ENCODE assay signal across 21 mouse cellular contexts in genomic region chrX:73877014-73877413, GRCm38 (mm10). TPM values are rescaled to one million over a fixed set of nuclear protein-coding genes. Genes with fewer than 3 reads are reported as not detected.
DNase-seq lines count a peak whose midpoint lies in the region; ATAC-seq and TF ChIP-seq lines count a peak whose summit lies in the region.
"Had no signal": no experiment of that assay in that cellular context is flagged by ENCODE, and none has a peak within 500 bp of the region (broad histone marks: within the 10 kb centered on the region; RNA-seq: fewer than 3 reads in every experiment).

No protein-coding gene starts in this region.

- no peaks in the 10 kb centered on the region for H3K27me3 ChIP-seq in hindbrain, embryonic 13.5 days
- H3K27me3 ChIP-seq in hindbrain, embryonic 11.5 days (ENCODE audit: control insufficient read depth, insufficient read depth, low read length), result no peaks in the 10 kb centered on the region; the same call in 1 of the 2 replicates
- no peaks in the 10 kb centered on the region for H3K27me3 ChIP-seq in forebrain, embryonic 15.5 days
- peaks cover 2% of the 10 kb centered on the region; the same call in 1 of the 2 replicates for H3K27me3 ChIP-seq in neural tube, embryonic 13.5 days

- DNase-seq in hindbrain, embryonic 11.5 days (ENCODE audit: low spot score), result no peak
- DNase-seq in large intestine, adult 2 months (ENCODE audit: low read depth, low spot score), result peak; percentile 40
- no peak for DNase-seq in thymus, postnatal 0 days (ENCODE audit: low spot score)
- no peak for DNase-seq in heart, postnatal 10 days
- DNase-seq in gastrocnemius, adult 2 months, result no peak
- DNase-seq: adrenal gland, postnatal 36 days; B cell, adult 2 months; cerebellum, adult 2 months; heart, adult 2 months; lung, embryonic 14.5 days; right cerebral cortex, postnatal 14 days had no signal

- 90% methylated on average over 1 of the region's 1 CpGs for WGBS in hindbrain, embryonic 13.5 days
- WGBS in hindbrain, embryonic 11.5 days, result 95% methylated on average over 1 of the region's 1 CpGs
- WGBS in forebrain, embryonic 15.5 days, result 87% methylated on average over 1 of the region's 1 CpGs
- 42% methylated on average over 1 of the region's 1 CpGs for WGBS in large intestine, adult 2 months
- WGBS in neural tube, embryonic 13.5 days, result 69% methylated on average over 1 of the region's 1 CpGs

- H3K27ac ChIP-seq in hindbrain, embryonic 13.5 days, result no peak overlapping the region
- no peak overlapping the region for H3K27ac ChIP-seq in hindbrain, embryonic 11.5 days (ENCODE audit: low read depth, low read length)
- no peak overlapping the region for H3K27ac ChIP-seq in forebrain, embryonic 15.5 days (replicated peaks)
- H3K27ac ChIP-seq in neural tube, embryonic 13.5 days (replicated peaks), result no peak overlapping the region
- no peak overlapping the region for H3K27ac ChIP-seq in gastrocnemius, adult 2 months
- H3K27ac ChIP-seq: heart, adult 2 months; heart, embryonic 15.5 days; layer of hippocampus, adult 2 months; limb, embryonic 10.5 days had no signal

- peaks cover 47% of the 10 kb centered on the region for H3K4me1 ChIP-seq in hindbrain, embryonic 13.5 days (replicated peaks)
- no peaks in the 10 kb centered on the region for H3K4me1 ChIP-seq in hindbrain, embryonic 11.5 days (replicated peaks; ENCODE audit: control insufficient read depth, insufficient read depth, low read length)
- peaks cover 28% of the 10 kb centered on the region for H3K4me1 ChIP-seq in forebrain, embryonic 15.5 days
- H3K4me1 ChIP-seq in neural tube, embryonic 13.5 days (replicated peaks), result peaks cover 37% of the 10 kb centered on the region

- H3K9me3 ChIP-seq in hindbrain, embryonic 13.5 days, result no peaks in the 10 kb centered on the region
- no peaks in the 10 kb centered on the region for H3K9me3 ChIP-seq in hindbrain, embryonic 11.5 days (ENCODE audit: control insufficient read depth, low read length)
- no peaks in the 10 kb centered on the region for H3K9me3 ChIP-seq in forebrain, embryonic 15.5 days
- no peaks in the 10 kb centered on the region for H3K9me3 ChIP-seq in neural tube, embryonic 13.5 days
- H3K9me3 ChIP-seq: heart, embryonic 15.5 days; limb, embryonic 10.5 days had no signal

- peak overlapping the region; percentile 46 for H3K4me2 ChIP-seq in hindbrain, embryonic 13.5 days
- no peak overlapping the region for H3K4me2 ChIP-seq in hindbrain, embryonic 11.5 days (replicated peaks; ENCODE audit: low read depth, low read length)
- H3K4me2 ChIP-seq in forebrain, embryonic 15.5 days (replicated peaks), result peak overlapping the region; percentile 28
- H3K4me2 ChIP-seq in neural tube, embryonic 13.5 days, result peak overlapping the region; percentile 40
- H3K4me2 ChIP-seq: heart, embryonic 15.5 days; liver, embryonic 11.5 days; lung, embryonic 14.5 days had no signal

- no peak overlapping the region for H3K9ac ChIP-seq in hindbrain, embryonic 13.5 days
- no peak overlapping the region for H3K9ac ChIP-seq in hindbrain, embryonic 11.5 days (ENCODE audit: low read depth, low read length)
- no peak overlapping the region for H3K9ac ChIP-seq in forebrain, embryonic 15.5 days (replicated peaks)
- peak overlapping the region; percentile 17; the same call in 1 of the 2 replicates for H3K9ac ChIP-seq in neural tube, embryonic 13.5 days
- H3K9ac ChIP-seq: heart, embryonic 15.5 days; lung, embryonic 14.5 days had no signal

- no peak overlapping the region for H3K4me3 ChIP-seq in hindbrain, embryonic 13.5 days
- no peak overlapping the region for H3K4me3 ChIP-seq in hindbrain, embryonic 11.5 days (ENCODE audit: low read depth, low read length)
- H3K4me3 ChIP-seq in forebrain, embryonic 15.5 days, result peak overlapping the region; percentile 10; the same call in 1 of the 2 replicates
- H3K4me3 ChIP-seq in neural tube, embryonic 13.5 days, result no peak overlapping the region
- no peak overlapping the region for H3K4me3 ChIP-seq in gastrocnemius, adult 2 months
- H3K4me3 ChIP-seq: heart, adult 2 months; heart, embryonic 15.5 days; layer of hippocampus, adult 2 months; limb, embryonic 10.5 days had no signal

- no peak for ATAC-seq in hindbrain, embryonic 13.5 days (ENCODE audit: low FRiP score)
- no peak for ATAC-seq in hindbrain, embryonic 11.5 days (ENCODE audit: low FRiP score)
- no peak for ATAC-seq in forebrain, embryonic 15.5 days (replicated peaks)
- no peak for ATAC-seq in neural tube, embryonic 13.5 days (ENCODE audit: low read depth)
- ATAC-seq: inflammation-experienced regulatory T-cells, adult 6 months had no signal

- H3K36me3 ChIP-seq in hindbrain, embryonic 13.5 days, result no peaks in the 10 kb centered on the region
- H3K36me3 ChIP-seq in hindbrain, embryonic 11.5 days (ENCODE audit: control insufficient read depth, insufficient read depth, low read length), result no peaks in the 10 kb centered on the region
- no peaks in the 10 kb centered on the region for H3K36me3 ChIP-seq in forebrain, embryonic 15.5 days
- H3K36me3 ChIP-seq in neural tube, embryonic 13.5 days, result no peaks in the 10 kb centered on the region
- H3K36me3 ChIP-seq: heart, embryonic 15.5 days; limb, embryonic 10.5 days had no signal

- intact Hi-C loops in heart, postnatal 10 days (cut with DNase I), result no loop called here
- intact Hi-C loops in gastrocnemius, adult 2 months (cut with DNase I), result no loop called here

- TF ChIP-seq CTCF in gastrocnemius, adult 2 months (IDR thresholded peaks at IDR 0.05), result no peak

RNA-seq across cellular contexts. Expression of gene Avpr2, which starts 14.9 kb away (rescaled TPM):
- 0.09 and 0.17 TPM in 2 replicates for polyA plus RNA-seq in hindbrain, embryonic 13.5 days (2015; fragmentation: Nextera tagmentation; extraction: Ambion mirVana)
- 0.06 and 0.11 TPM in 2 replicates for polyA plus RNA-seq in hindbrain, embryonic 11.5 days (2014; fragmentation: Nextera tagmentation; extraction: Ambion mirVana)
- 0.23 TPM in 1 of 2 replicates, not detected in the other for polyA plus RNA-seq in forebrain, embryonic 15.5 days (2015; fragmentation: Nextera tagmentation; extraction: Ambion mirVana)
- polyA plus RNA-seq in large intestine, adult 2 months (2012; rRNA removed), result 0.12 and 0.30 TPM in 2 replicates
- 0.14 and 0.15 TPM in 2 replicates for polyA plus RNA-seq in neural tube, embryonic 13.5 days (2015; fragmentation: Nextera tagmentation; extraction: Ambion mirVana)
- polyA plus RNA-seq in thymus, postnatal 0 days (2015; fragmentation: Nextera tagmentation; extraction: Ambion mirVana), result 1.2 and 2.1 TPM in 2 replicates
- total RNA-seq in heart, postnatal 10 days (2021), result not detected
- not detected for total RNA-seq in gastrocnemius, adult 2 months (2021)
- total RNA-seq: adrenal gland, postnatal 36 days; gastrocnemius, adult 8-10 months; heart, adult 2 months; layer of hippocampus, adult 2 months had no signal
- polyA plus RNA-seq: embryonic facial prominence, embryonic 14.5 days; heart, adult 2 months; lung, embryonic 14.5 days had no signal

RNA-seq across cellular contexts. Expression of gene L1cam, which starts 18.9 kb away (rescaled TPM):
- polyA plus RNA-seq in hindbrain, embryonic 13.5 days (2015; fragmentation: Nextera tagmentation; extraction: Ambion mirVana), result 77.3 and 84.1 TPM in 2 replicates
- polyA plus RNA-seq in hindbrain, embryonic 11.5 days (2014; fragmentation: Nextera tagmentation; extraction: Ambion mirVana), result 26.3 and 35.9 TPM in 2 replicates
- polyA plus RNA-seq in forebrain, embryonic 15.5 days (2015; fragmentation: Nextera tagmentation; extraction: Ambion mirVana), result 66.5 and 78.2 TPM in 2 replicates
- 22.3 and 41.7 TPM in 2 replicates for polyA plus RNA-seq in large intestine, adult 2 months (2012; rRNA removed)
- polyA plus RNA-seq in neural tube, embryonic 13.5 days (2015; fragmentation: Nextera tagmentation; extraction: Ambion mirVana), result 97.6 and 98.7 TPM in 2 replicates
- 0.29 and 0.31 TPM in 2 replicates for polyA plus RNA-seq in thymus, postnatal 0 days (2015; fragmentation: Nextera tagmentation; extraction: Ambion mirVana)
- total RNA-seq in heart, postnatal 10 days (2021), result 1 to 10 TPM; 1.5 to 1.6 TPM
- total RNA-seq in gastrocnemius, adult 2 months (2021), result 1 to 10 TPM; 2.3 to 3.2 TPM

RNA-seq across cellular contexts. Expression of gene Arhgap4, which starts 44.7 kb away (rescaled TPM):
- polyA plus RNA-seq in hindbrain, embryonic 13.5 days (2015; fragmentation: Nextera tagmentation; extraction: Ambion mirVana), result 3.4 and 3.8 TPM in 2 replicates
- polyA plus RNA-seq in hindbrain, embryonic 11.5 days (2014; fragmentation: Nextera tagmentation; extraction: Ambion mirVana), result 0.99 and 2.3 TPM in 2 replicates
- polyA plus RNA-seq in forebrain, embryonic 15.5 days (2015; fragmentation: Nextera tagmentation; extraction: Ambion mirVana), result 2.2 and 2.3 TPM in 2 replicates
- polyA plus RNA-seq in large intestine, adult 2 months (2012; rRNA removed), result 23.9 and 25.9 TPM in 2 replicates
- 2.8 and 3.2 TPM in 2 replicates for polyA plus RNA-seq in neural tube, embryonic 13.5 days (2015; fragmentation: Nextera tagmentation; extraction: Ambion mirVana)
- 71.5 and 74.1 TPM in 2 replicates for polyA plus RNA-seq in thymus, postnatal 0 days (2015; fragmentation: Nextera tagmentation; extraction: Ambion mirVana)
- total RNA-seq in heart, postnatal 10 days (2021), result 1 to 10 TPM; 1.8 to 2.5 TPM
- under 1 TPM; 0.59 to 0.89 TPM for total RNA-seq in gastrocnemius, adult 2 months (2021)

RNA-seq across cellular contexts. Expression of gene Naa10, which starts 44.7 kb away (rescaled TPM):
- polyA plus RNA-seq in hindbrain, embryonic 13.5 days (2015; fragmentation: Nextera tagmentation; extraction: Ambion mirVana), result 105 and 107 TPM in 2 replicates
- polyA plus RNA-seq in hindbrain, embryonic 11.5 days (2014; fragmentation: Nextera tagmentation; extraction: Ambion mirVana), result 117 and 126 TPM in 2 replicates
- 108 and 110 TPM in 2 replicates for polyA plus RNA-seq in forebrain, embryonic 15.5 days (2015; fragmentation: Nextera tagmentation; extraction: Ambion mirVana)
- 95.2 and 104 TPM in 2 replicates for polyA plus RNA-seq in large intestine, adult 2 months (2012; rRNA removed)
- polyA plus RNA-seq in neural tube, embryonic 13.5 days (2015; fragmentation: Nextera tagmentation; extraction: Ambion mirVana), result 97.3 and 112 TPM in 2 replicates
- polyA plus RNA-seq in thymus, postnatal 0 days (2015; fragmentation: Nextera tagmentation; extraction: Ambion mirVana), result 212 and 213 TPM in 2 replicates
- 10 to 100 TPM; 60.1 to 69.0 TPM for total RNA-seq in heart, postnatal 10 days (2021)
- total RNA-seq in gastrocnemius, adult 2 months (2021), result 10 to 100 TPM; 51.2 to 63.4 TPM

RNA-seq across cellular contexts. Expression of gene Pdzd4, which starts 52.2 kb away (rescaled TPM):
- polyA plus RNA-seq in hindbrain, embryonic 13.5 days (2015; fragmentation: Nextera tagmentation; extraction: Ambion mirVana), result 3.7 and 4.1 TPM in 2 replicates
- 1.4 and 1.6 TPM in 2 replicates for polyA plus RNA-seq in hindbrain, embryonic 11.5 days (2014; fragmentation: Nextera tagmentation; extraction: Ambion mirVana)
- polyA plus RNA-seq in forebrain, embryonic 15.5 days (2015; fragmentation: Nextera tagmentation; extraction: Ambion mirVana), result 3.9 and 4.0 TPM in 2 replicates
- polyA plus RNA-seq in large intestine, adult 2 months (2012; rRNA removed), result 0.99 and 1.0 TPM in 2 replicates
- polyA plus RNA-seq in neural tube, embryonic 13.5 days (2015; fragmentation: Nextera tagmentation; extraction: Ambion mirVana), result 2.6 and 3.2 TPM in 2 replicates
- polyA plus RNA-seq in thymus, postnatal 0 days (2015; fragmentation: Nextera tagmentation; extraction: Ambion mirVana), result 0.17 and 0.26 TPM in 2 replicates
- total RNA-seq in heart, postnatal 10 days (2021), result 1 to 10 TPM; 2.7 to 2.9 TPM
- 1 to 10 TPM in 1 of 2 experiments, under 1 TPM in 1; 0.56 to 1.3 TPM for total RNA-seq in gastrocnemius, adult 2 months (2021)

Comparison
In these comparisons a context has a peak if more than half of its experiments do, and no peak if none do; other contexts are left out.
1. RNA of gene L1cam, which starts 18.9 kb away (polyA plus RNA-seq): 97.6 to 98.7 TPM in neural tube, embryonic 13.5 days, 77.3 to 84.1 TPM in hindbrain, embryonic 13.5 days, 66.5 to 78.2 TPM in forebrain, embryonic 15.5 days, 26.3 to 35.9 TPM in hindbrain, embryonic 11.5 days and 22.3 to 41.7 TPM in large intestine, adult 2 months; 0.29 to 0.31 TPM in thymus, postnatal 0 days; every median in the first group is over 10 times any median in the second.